Mouse (Mus musculus): Measurements from ENCODE around the gene Dnah5.

GRCm38 (mm10) chr15:28327441-28327840 is 123.9 kb downstream of the Dnah5 start:
- no peak for TF ChIP-seq CTCF (IDR thresholded peaks at IDR 0.05; ENCODE audit: low read depth)
- no peak for TF ChIP-seq EP300 (IDR thresholded peaks at IDR 0.05; ENCODE audit: low read depth)

Data from heart, postnatal 0 days (tissue).